Mouse (Mus musculus): ENCODE measurements around the gene Rgs5.

DNA sequence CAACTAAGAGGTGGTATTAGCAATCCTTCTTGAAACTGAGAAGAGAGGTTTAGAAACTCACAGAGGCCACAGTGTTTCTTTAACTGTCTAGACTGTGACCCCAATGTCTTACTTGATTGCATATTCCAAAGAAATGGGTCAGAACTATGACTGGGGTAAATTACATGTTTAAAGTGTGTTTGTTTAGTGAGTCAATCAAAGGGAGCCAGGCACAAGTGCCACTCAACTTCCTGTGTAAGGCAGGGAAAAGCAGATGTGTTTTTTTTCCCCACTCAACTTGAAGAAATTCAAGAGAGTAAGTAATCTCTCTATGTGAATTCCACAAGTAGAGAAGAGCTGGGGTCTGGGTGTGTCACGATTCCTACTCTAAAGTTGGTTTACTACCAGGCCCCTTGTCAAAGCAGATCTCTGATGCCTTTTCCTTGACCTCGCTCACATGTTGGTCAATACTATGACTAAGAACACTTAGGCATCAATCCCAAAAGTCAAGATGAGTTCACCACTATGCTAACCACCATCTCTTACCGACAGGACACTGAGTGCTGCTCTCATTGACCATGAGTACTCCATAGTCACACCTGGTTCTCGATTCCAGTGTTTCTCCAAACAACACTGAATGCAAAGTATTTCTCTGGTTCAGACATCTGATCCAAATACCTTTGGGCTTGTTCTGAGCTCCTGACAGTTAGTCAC is 49.2 kb downstream of the Rgs5 start:
- TF ChIP-seq CTCF (IDR thresholded peaks at IDR 0.05; ENCODE audit: low read depth, low read length) (no peak), POLR2A (IDR thresholded peaks at IDR 0.05; ENCODE audit: insufficient read depth, low read length) (no peak), EP300 (IDR thresholded peaks at IDR 0.05; ENCODE audit: insufficient read depth, low read depth, low read length) (no peak)

All from ES-Bruce4 (cell line).